Mouse (Mus musculus) MN1 (cell line): ENCODE results near the gene Racgap1.

ENCODE experiments used
- DNase-seq: peaks from one replicate; pipeline ENCODE4 v3.0.0-alpha.2; 2016; ENCODE audit warnings: low spot score

Gene Racgap1

GRCm38 (mm10) chr15:99618595-99618994 lies 32.9 kb downstream of the Racgap1 start:
- DNase-seq: no peak

- peak; percentile 73 for DNase-seq
Measured at GRCm38 (mm10) chr15:99615246-99615645, 36.2 kb downstream of the Racgap1 start.

GRCm38 (mm10) chr15:99614753-99615152 lies 36.7 kb downstream of the Racgap1 start:
- DNase-seq: peak; percentile 90

GRCm38 (mm10) chr15:99614273-99614672 lies 37.2 kb downstream of the Racgap1 start:
- peak; percentile 59 for DNase-seq

- no peak for DNase-seq
Measured at GRCm38 (mm10) chr15:99611563-99611962, 39.9 kb downstream of the Racgap1 start.

GRCm38 (mm10) chr15:99608382-99609125 lies 42.9 kb downstream of the Racgap1 start:
- DNase-seq: peak; percentile 56

- DNase-seq: peak; percentile 96
Measured at GRCm38 (mm10) chr15:99607388-99608113, 43.9 kb downstream of the Racgap1 start.

- peak; percentile 71 for DNase-seq
Measured at GRCm38 (mm10) chr15:99606515-99606914, 44.9 kb downstream of the Racgap1 start.

- no peak for DNase-seq
Measured at GRCm38 (mm10) chr15:99605595-99605994, 45.9 kb downstream of the Racgap1 start.

GRCm38 (mm10) chr15:99603216-99603615 lies 48.2 kb downstream of the Racgap1 start:
- DNase-seq: no peak

GRCm38 (mm10) chr15:99602206-99602820 lies 49.1 kb downstream of the Racgap1 start:
- DNase-seq: no peak

GRCm38 (mm10) chr15:99601823-99602120 lies 49.7 kb downstream of the Racgap1 start:
- no peak for DNase-seq

- no peak for DNase-seq
Measured at GRCm38 (mm10) chr15:99600986-99601822, 50.3 kb downstream of the Racgap1 start, which contains the start of gene Aqp6. Aqp6 (plus strand) TSS chr15:99601400.

- peak; percentile 49 for DNase-seq
Measured at GRCm38 (mm10) chr15:99599245-99600070, 52.0 kb downstream of the Racgap1 start.

- no peak for DNase-seq
Measured at GRCm38 (mm10) chr15:99597596-99597995, 53.9 kb downstream of the Racgap1 start.

GRCm38 (mm10) chr15:99596841-99597240 lies 54.6 kb downstream of the Racgap1 start:
- DNase-seq: no peak

- peak; percentile 96 for DNase-seq
Measured at GRCm38 (mm10) chr15:99596056-99596687, 55.3 kb downstream of the Racgap1 start.

- no peak for DNase-seq
Measured at GRCm38 (mm10) chr15:99594951-99595350, 56.5 kb downstream of the Racgap1 start.

- no peak for DNase-seq
Measured at GRCm38 (mm10) chr15:99592877-99593276, 58.6 kb downstream of the Racgap1 start.

GRCm38 (mm10) chr15:99592177-99592576 lies 59.3 kb downstream of the Racgap1 start:
- DNase-seq: no peak
